Mouse (Mus musculus) olfactory bulb, adult 2 months (tissue): ENCODE data around the gene Praf2. TPM values are rescaled to one million over a fixed set of nuclear protein-coding genes. Genes with fewer than 3 reads are reported as not detected.
"Not testable (repeated sequence)": the region's sequence is repeated elsewhere in the genome, so short reads cannot be mapped to it uniquely, and the experiment has no call there.

Experiments
- H3K27ac ChIP-seq: fragments of 200-500 bp; 2 replicates; pipeline ENCODE4 v1.5.1; 2012; ENCODE audit warnings: low read depth, low read length; ENCODE audit not compliant: insufficient read depth
- H3K4me1 ChIP-seq: fragments of 200-500 bp; 2 replicates; pipeline ENCODE4 v1.6.1; 2012; ENCODE audit warnings: low read length; ENCODE audit not compliant: control insufficient read depth, insufficient read depth
- H3K4me3 ChIP-seq: fragments of 200-500 bp; 2 replicates; pipeline ENCODE4 v1.5.1; 2012; ENCODE audit warnings: mild to moderate bottlenecking, low read depth, low read length, moderate library complexity; ENCODE audit not compliant: insufficient read depth
- CTCF ChIP-seq: fragments of 200-500 bp; IDR thresholded peaks from 2 replicates; pipeline ENCODE4 v1.5.1; 2012; ENCODE audit warnings: low read depth, mild to moderate bottlenecking, low read length, moderate library complexity; ENCODE audit not compliant: insufficient read depth
- POLR2A ChIP-seq: fragments of 200-500 bp; IDR thresholded peaks from 2 replicates; pipeline ENCODE4 v1.6.1; 2012; ENCODE audit warnings: mild to moderate bottlenecking, low read depth, low read length, moderate library complexity; ENCODE audit not compliant: insufficient read depth
- WGBS: fragments of 180-500 bp; shearing (Covaris S2); methylation state at CpG from one replicate; pipeline ENCODE4 v1.1.7; 2018; 5-methylcytosine and 5-hydroxymethylcytosine counted together
- polyA plus RNA-seq: library from polyadenylated mRNA; stranded (reverse); fragments of >200 nt; gene quantifications from 2 replicates; pipeline ENCODE4 v1.2.4, GENCODE M21; 2012; ENCODE audit warnings: low replicate concordance; ENCODE audit not compliant: missing spikeins, insufficient read depth, insufficient read length

Praf2 gene
- polyA plus RNA-seq, 1 experiment = not detected

- H3K4me3 ChIP-seq = peak within 1 kb of the TSS; percentile 78
- no peak within 1 kb of the TSS for H3K27ac ChIP-seq
- no peak for TF ChIP-seq CTCF
- peak; percentile 86 for TF ChIP-seq POLR2A
- 13% methylated on average over 33 of the region's 33 CpGs for WGBS
- H3K4me1 ChIP-seq = 0 out of 2 replicates have a peak, but pooled peaks cover 7% of the 10 kb centered on the region
Measured at GRCm38 (mm10) chrX:7696954-7697381, 31.3 kb upstream of the Praf2 start, which contains the start of gene Gpkow. Gpkow (plus strand) TSS chrX:7697131.

GRCm38 (mm10) chrX:7713764-7714134 is 14.5 kb upstream of the Praf2 start:
- peak overlapping the region; percentile 30; the same call in 1 of the 2 replicates for H3K4me3 ChIP-seq
- not testable (repeated sequence) for H3K27ac ChIP-seq, H3K4me1 ChIP-seq
- WGBS = 24% methylated on average over 6 of the region's 12 CpGs

GRCm38 (mm10) chrX:7714135-7714899 is 13.9 kb upstream of the Praf2 start, which contains the start of gene Wdr45:
Wdr45 (plus strand) TSS chrX:7714333.
- Histone ChIP-seq H3K4me3 (peak within 1 kb of the TSS; percentile 41), H3K27ac (peak within 1 kb of the TSS; percentile 90; the same call in 1 of the 2 replicates)
- 18% methylated on average over 46 of the region's 60 CpGs for WGBS
- H3K4me1 ChIP-seq = not testable (repeated sequence)

GRCm38 (mm10) chrX:7716058-7716457 is 12.2 kb upstream of the Praf2 start:
- not testable (repeated sequence) for H3K27ac ChIP-seq, H3K4me1 ChIP-seq, H3K4me3 ChIP-seq
- WGBS = 35% methylated on average over 1 of the region's 1 CpGs

GRCm38 (mm10) chrX:7721514-7722281 is 6.5 kb upstream of the Praf2 start, which contains the start of gene Gm45208:
Gm45208 (plus strand) TSS chrX:7722245.
- no peak for TF ChIP-seq CTCF
- no peak; the same call in 1 of the 2 replicates for TF ChIP-seq POLR2A
- WGBS = 22% methylated on average over 22 of the region's 22 CpGs

GRCm38 (mm10) chrX:7722282-7722611 is 6.0 kb upstream of the Praf2 start:
- H3K4me1 ChIP-seq = peaks cover 3% of the 10 kb centered on the region; the same call in 1 of the 2 replicates
- 0 out of 2 replicates have a peak overlapping the region, but pooled peaks have one; percentile 37 for H3K27ac ChIP-seq
- TF ChIP-seq POLR2A = 0 out of 2 replicates have a peak, but pooled peaks have one; percentile 48
- no peak for TF ChIP-seq CTCF
- 13% methylated on average over 11 of the region's 11 CpGs for WGBS
- peak overlapping the region; percentile 60 for H3K4me3 ChIP-seq

More at GRCm38 (mm10) chrX:7721514-7722281, 6.5 kb upstream of the Praf2 start, which contains the start of gene Gm45208:
- Histone ChIP-seq H3K4me3 (peak within 1 kb of the TSS; percentile 60), H3K27ac (peak within 1 kb of the TSS; percentile 85), H3K4me1 (peaks cover 3% of the 10 kb centered on the region; the same call in 1 of the 2 replicates)

- peaks cover 3% of the 10 kb centered on the region; the same call in 1 of the 2 replicates for H3K4me1 ChIP-seq
- TF ChIP-seq CTCF = no peak
- TF ChIP-seq POLR2A = no peak
- WGBS = 21% methylated on average over 4 of the region's 4 CpGs
- H3K27ac ChIP-seq = no peak overlapping the region
- H3K4me3 ChIP-seq = peak overlapping the region; percentile 60
Measured at GRCm38 (mm10) chrX:7722691-7723090, 5.5 kb upstream of the Praf2 start.

- 85% methylated on average over 7 of the region's 7 CpGs for WGBS
- H3K27ac ChIP-seq = no peak overlapping the region
- no peak overlapping the region for H3K4me3 ChIP-seq
- TF ChIP-seq POLR2A (no peak), CTCF (no peak)
- H3K4me1 ChIP-seq = peaks cover 3% of the 10 kb centered on the region; the same call in 1 of the 2 replicates
Measured at GRCm38 (mm10) chrX:7724135-7724534, 4.1 kb upstream of the Praf2 start.

- 87% methylated on average over 12 of the region's 12 CpGs for WGBS
- Histone ChIP-seq H3K27ac (no peak overlapping the region), H3K4me1 (peaks cover 6% of the 10 kb centered on the region; the same call in 1 of the 2 replicates), H3K4me3 (no peak overlapping the region)
- no peak for TF ChIP-seq POLR2A
- no peak for TF ChIP-seq CTCF
Measured at GRCm38 (mm10) chrX:7725841-7726240, 2.4 kb upstream of the Praf2 start.
